Mouse (Mus musculus): ENCODE measurements around the gene Polr3h.

The Polr3h gene

GRCm38 (mm10) chr15:81872262-81873136 lies 53.5 kb downstream of the Polr3h start, which contains the start of gene Aco2:
Gene Aco2, plus strand, starts transcription at chr15:81872309.
- DNase-seq (ENCODE audit: low spot score in 2 of 2) = peak; percentile 99

GRCm38 (mm10) chr15:81871604-81872261 lies 54.3 kb downstream of the Polr3h start, which contains the start of gene Phf5a:
Gene Phf5a, minus strand, starts transcription at chr15:81871911.
- peak; percentile 81 to 83 for DNase-seq (ENCODE audit: low spot score in 2 of 2)

- no peak for DNase-seq (ENCODE audit: low spot score in 2 of 2)
Observed at GRCm38 (mm10) chr15:81869985-81870384, 56.1 kb downstream of the Polr3h start.

- no peak for DNase-seq (ENCODE audit: low spot score in 2 of 2)
Observed at GRCm38 (mm10) chr15:81864238-81864637, 61.8 kb downstream of the Polr3h start.

- no peak for DNase-seq (ENCODE audit: low spot score in 2 of 2)
Observed at GRCm38 (mm10) chr15:81860471-81861135, 65.4 kb downstream of the Polr3h start.

GRCm38 (mm10) chr15:81859330-81860255 lies 66.4 kb downstream of the Polr3h start:
- DNase-seq (ENCODE audit: low spot score in 2 of 2) = peak; percentile 84 to 89

GRCm38 (mm10) chr15:81858517-81859329 lies 67.3 kb downstream of the Polr3h start, which contains the start of gene Tob2:
Gene Tob2, minus strand, starts transcription at chr15:81858796.
- peak; percentile 46 to 68 for DNase-seq (ENCODE audit: low spot score in 2 of 2)

GRCm38 (mm10) chr15:81858138-81858516 lies 67.9 kb downstream of the Polr3h start:
- peak; percentile 75 to 86 for DNase-seq (ENCODE audit: low spot score in 2 of 2)

- no peak for DNase-seq (ENCODE audit: low spot score in 2 of 2)
Observed at GRCm38 (mm10) chr15:81857724-81858116, 68.3 kb downstream of the Polr3h start.

- DNase-seq (ENCODE audit: low spot score in 2 of 2) = no peak
Observed at GRCm38 (mm10) chr15:81856938-81857723, 68.9 kb downstream of the Polr3h start.

GRCm38 (mm10) chr15:81856030-81856790 lies 69.8 kb downstream of the Polr3h start:
- peak; percentile 69 to 76 for DNase-seq (ENCODE audit: low spot score in 2 of 2)

GRCm38 (mm10) chr15:81853081-81853480 lies 73.0 kb downstream of the Polr3h start:
- DNase-seq (ENCODE audit: low spot score in 2 of 2) = no peak

- no peak for DNase-seq (ENCODE audit: low spot score in 2 of 2)
Observed at GRCm38 (mm10) chr15:81852411-81853000, 73.5 kb downstream of the Polr3h start.

GRCm38 (mm10) chr15:81851375-81851774 lies 74.7 kb downstream of the Polr3h start:
- peak; percentile 29 to 36 for DNase-seq (ENCODE audit: low spot score in 2 of 2)

- DNase-seq (ENCODE audit: low spot score in 2 of 2) = no peak
Observed at GRCm38 (mm10) chr15:81850718-81851117, 75.3 kb downstream of the Polr3h start.

GRCm38 (mm10) chr15:81849104-81849503 lies 76.9 kb downstream of the Polr3h start:
- no peak for DNase-seq (ENCODE audit: low spot score in 2 of 2)

GRCm38 (mm10) chr15:81848301-81848700 lies 77.7 kb downstream of the Polr3h start:
- DNase-seq (ENCODE audit: low spot score in 2 of 2) = peak; percentile 30 to 68

- no peak for DNase-seq (ENCODE audit: low spot score in 2 of 2)
Observed at GRCm38 (mm10) chr15:81847861-81848260, 78.2 kb downstream of the Polr3h start.

Measured in natural killer cell, adult 2 months (primary cell).